Mouse (Mus musculus) left cerebral cortex, adult 8-10 months (tissue): Measurements from ENCODE around the gene C1s2. TPM values are rescaled to one million over a fixed set of nuclear protein-coding genes. Genes with fewer than 3 reads are reported as not detected.
A peak's percentile ranks its signal among the peaks of the same experiment; 100 is the strongest.
"Not testable (repeated sequence)": the region's sequence is repeated elsewhere in the genome, so short reads cannot be mapped to it uniquely, and the experiment has no call there.

Experiments
- DNase-seq, 2 experiments: peaks; one replicate each; pipeline ENCODE4 v3.0.0; 2022; ENCODE audit warnings: low spot score in 2 of 2
- total RNA-seq, 4 experiments: library from RNA; stranded (reverse); gene quantifications; 2 replicates each; pipeline ENCODE4 v1.2.4; 2022

Gene C1s2
- total RNA-seq: under 1 TPM in 3 of 4 experiments, not detected in 1; 0.22 to 0.23 (median 0.23) TPM

DNA sequence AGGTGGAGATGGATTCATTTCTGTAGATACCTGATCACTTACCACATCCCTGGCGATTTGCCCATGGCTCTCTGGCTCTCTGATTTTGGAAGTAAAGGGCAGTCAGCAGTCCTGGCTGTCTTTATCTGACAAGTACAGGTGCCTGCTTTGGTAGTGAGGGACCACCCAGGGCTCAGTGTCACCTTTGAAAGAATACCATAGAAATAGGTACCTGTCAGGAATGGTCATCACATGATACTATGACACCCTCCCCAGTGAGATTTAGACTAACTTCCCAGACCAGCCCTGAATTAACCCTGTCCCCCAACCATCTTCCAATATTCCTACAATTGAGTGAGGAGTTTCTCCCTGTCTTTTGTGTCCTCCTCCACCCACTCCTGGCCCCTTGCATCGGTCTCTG, at the start of gene C1s2:
TSS of gene C1s2 (minus strand) at position 101 of the 400 bp plus-strand sequence.
- not testable (repeated sequence) for DNase-seq

DNA sequence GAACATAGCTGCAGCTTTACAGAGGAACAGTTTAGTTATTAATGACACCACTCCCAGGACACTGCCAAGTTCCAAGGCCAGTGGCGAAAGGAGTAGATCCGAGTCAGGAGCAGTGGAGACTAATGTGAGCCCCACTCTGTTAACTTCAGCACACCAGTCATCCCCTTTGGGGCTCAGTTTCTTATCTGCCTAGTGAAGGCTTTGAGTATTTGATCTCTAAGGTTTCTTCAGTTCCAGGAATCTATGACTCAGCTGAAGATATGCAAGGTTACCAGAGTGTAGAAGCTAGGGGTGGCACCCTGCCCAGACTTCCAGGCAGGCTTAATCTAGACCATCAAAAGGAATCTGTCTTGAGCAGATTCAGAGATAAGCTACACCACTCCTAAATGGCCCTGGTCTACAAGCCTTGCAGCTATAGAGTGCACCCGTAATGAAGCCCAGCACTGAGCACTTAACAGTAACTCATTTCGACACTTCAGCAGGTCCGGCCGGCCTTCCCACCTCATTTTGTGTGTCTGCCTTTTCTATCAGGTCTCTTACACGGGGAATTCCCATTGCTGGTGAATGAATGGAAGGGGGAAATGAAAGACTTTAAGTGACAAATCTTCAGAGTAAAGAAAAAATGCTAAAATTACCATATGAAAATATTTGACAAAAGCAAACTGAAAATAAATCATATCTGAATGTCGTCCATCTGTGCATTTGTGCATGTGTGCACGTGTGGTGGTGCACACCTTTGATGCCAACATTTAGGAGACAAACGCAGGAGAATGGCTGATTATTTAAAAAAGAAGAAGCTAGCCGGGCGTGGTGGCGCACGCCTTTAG, 47.9 kb upstream of the C1s2 start:
- DNase-seq: peak in 1 of 2 experiments; percentile 33

GRCm38 (mm10) chr6:124682291-124682690, 46.4 kb upstream of the C1s2 start:
- DNase-seq: not testable (repeated sequence)

GRCm38 (mm10) chr6:124679486-124679885, 43.6 kb upstream of the C1s2 start:
- no peak for DNase-seq

DNA sequence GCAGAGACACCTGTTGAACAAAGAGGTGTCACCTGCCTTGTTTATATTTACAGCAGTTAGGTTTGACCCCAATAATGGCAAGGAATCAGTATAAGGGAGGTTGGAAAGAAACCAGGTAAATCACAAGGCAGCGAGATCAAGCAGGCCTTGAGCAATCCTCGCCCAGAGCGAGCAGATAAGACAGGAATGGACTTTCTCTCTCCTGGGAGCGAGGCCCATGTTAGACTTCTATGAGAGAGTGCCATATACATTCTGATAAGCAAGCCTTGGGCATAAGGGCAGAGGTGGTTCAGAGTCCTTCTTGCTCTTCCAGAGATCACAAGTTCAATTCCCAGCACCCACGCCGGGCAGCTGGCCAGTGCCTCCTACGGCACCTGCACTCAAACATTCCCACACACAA, 42.9 kb upstream of the C1s2 start:
- no peak for DNase-seq

DNA sequence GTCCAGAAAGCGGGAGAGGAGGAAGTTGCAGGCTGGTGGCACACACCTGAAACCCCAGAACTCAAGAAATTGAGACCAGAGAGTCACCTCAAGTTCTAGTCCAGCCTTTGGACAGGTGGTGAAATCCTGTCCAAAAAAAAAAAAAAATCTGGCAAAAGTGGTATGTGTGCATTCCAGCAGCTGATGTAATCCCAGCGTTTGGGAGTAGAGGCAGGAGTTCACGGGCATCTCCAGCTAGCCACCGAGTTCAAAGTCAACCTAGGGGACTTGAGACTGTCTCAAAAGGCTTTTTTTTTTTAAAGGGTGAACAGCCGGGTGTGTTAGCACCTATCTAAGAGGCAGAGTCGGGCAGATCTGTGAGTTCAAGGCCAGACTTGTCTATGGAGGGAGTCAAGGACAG, 40.3 kb upstream of the C1s2 start:
- no peak for DNase-seq

- no peak for DNase-seq
Measured at GRCm38 (mm10) chr6:124674591-124674990, 38.7 kb upstream of the C1s2 start.

GRCm38 (mm10) chr6:124673619-124674018, 37.7 kb upstream of the C1s2 start:
- peak; percentile 16 to 58 for DNase-seq

GRCm38 (mm10) chr6:124672100-124672499, 36.2 kb upstream of the C1s2 start:
- no peak for DNase-seq

DNA sequence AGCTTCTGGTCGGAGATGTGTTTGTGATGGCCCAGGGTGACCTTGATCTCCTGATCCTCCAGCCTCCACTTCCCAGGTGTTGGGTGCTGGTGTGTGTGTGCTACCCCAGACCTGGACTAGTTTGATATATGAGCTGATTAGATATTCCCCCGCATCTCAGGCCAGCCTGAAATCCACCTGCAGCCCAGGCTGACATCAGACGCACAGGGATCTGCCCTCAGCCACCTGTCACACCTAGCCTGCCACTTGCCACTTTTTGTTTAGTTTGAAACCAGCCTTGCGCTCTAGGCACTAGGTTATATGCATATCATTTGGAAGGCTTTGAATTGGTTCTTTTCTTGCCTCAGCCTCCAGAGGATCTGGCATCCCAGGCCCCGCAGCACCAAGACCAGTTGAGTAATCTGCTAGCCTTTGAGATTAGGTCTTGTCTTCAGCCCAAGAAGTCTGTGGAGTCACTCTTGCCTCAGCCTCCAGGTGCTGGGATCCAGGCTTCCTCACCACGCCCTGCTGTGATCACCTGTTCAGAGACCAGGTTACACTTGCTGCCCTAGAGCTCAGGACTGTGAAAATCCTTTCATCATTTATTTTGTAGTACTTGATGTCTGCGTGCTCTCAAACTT, 34.5 kb upstream of the C1s2 start:
- DNase-seq: no peak

DNA sequence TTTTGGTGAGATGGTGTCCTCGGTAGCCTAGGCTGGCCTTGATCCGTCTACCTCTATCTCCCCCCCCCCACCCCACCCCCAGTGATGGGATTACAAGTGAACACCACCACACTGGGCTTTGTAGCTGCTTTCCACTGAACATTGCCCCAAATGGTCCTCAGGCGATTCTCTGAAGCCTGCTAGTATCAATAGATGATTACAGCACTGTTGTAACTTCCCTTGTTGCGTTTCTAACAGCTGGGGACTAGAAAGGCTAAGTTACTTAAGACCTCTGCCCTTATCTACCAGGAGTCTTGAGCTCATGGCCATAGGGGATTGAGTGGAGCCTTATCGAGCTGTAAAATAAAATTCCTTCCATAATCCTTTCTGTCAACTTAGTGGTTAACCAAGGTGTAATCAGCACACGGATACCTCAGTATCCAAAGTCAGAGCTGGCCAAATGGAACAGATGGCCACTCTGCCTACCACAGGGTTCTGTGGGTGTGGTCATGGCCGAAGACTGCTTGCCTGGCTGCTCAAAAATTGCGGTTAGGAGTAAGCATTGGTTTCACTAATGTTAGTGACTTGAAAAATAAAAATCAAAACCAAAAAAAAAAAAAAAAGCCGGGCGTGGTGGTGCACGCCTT, 33.5 kb upstream of the C1s2 start:
- no peak for DNase-seq

DNA sequence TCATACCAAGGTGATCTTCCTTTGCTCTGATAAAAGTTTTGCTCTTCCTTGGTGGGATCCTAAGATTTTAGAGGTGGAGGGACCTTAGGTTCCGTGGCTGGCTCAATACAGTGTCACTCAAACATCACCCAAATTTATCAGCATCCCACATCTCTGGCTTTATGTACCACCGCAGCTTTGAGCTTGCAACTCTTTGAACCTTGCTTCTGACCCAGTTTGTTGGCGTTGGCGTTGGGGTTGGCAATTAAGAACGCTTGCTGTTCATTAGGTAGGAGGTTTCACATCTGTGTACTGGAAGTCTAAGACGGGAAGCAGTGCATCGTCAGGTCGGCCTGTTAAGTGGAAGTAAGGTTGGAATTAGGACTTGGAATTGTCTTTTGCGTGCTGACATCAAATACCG, 29.1 kb upstream of the C1s2 start:
- no peak for DNase-seq

DNA sequence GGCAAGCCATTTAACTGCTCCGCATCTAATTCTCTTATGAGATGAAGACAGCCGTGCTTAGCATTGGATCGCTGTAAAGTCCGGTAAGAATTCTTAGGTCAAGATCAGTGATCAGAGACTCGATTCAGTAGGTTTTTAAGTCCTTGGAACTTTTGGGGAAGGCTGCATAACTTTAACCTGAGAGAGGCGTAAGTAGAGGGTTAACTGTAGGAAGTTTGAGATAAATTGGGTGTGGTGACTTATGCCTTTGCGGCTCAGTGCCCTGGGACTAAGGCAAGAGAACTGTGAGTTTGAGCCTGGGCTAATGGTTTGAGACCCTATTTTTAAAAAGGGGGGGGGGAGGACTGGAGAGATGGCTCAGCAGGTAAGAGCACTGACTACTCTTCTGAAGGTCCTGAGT, 28.4 kb upstream of the C1s2 start:
- DNase-seq: no peak

DNA sequence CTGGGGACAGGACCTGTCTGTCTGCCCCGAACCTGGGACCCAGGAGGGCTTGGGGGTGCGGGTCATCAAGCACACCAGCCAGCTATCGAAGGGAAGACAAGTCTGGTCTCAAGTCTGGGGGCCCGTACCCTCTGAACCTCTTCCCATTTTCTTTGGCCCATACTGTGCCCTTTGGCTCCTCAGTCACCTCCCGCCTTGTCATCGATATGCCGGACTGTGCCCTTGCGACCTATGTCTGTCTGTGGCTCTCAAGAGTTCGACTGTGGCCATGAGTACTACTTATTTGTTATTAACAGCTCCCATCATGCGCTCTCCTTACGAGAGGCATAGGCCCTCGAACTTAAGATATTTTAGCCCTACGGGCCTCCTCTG, 27.5 kb upstream of the C1s2 start:
- DNase-seq: no peak

DNA sequence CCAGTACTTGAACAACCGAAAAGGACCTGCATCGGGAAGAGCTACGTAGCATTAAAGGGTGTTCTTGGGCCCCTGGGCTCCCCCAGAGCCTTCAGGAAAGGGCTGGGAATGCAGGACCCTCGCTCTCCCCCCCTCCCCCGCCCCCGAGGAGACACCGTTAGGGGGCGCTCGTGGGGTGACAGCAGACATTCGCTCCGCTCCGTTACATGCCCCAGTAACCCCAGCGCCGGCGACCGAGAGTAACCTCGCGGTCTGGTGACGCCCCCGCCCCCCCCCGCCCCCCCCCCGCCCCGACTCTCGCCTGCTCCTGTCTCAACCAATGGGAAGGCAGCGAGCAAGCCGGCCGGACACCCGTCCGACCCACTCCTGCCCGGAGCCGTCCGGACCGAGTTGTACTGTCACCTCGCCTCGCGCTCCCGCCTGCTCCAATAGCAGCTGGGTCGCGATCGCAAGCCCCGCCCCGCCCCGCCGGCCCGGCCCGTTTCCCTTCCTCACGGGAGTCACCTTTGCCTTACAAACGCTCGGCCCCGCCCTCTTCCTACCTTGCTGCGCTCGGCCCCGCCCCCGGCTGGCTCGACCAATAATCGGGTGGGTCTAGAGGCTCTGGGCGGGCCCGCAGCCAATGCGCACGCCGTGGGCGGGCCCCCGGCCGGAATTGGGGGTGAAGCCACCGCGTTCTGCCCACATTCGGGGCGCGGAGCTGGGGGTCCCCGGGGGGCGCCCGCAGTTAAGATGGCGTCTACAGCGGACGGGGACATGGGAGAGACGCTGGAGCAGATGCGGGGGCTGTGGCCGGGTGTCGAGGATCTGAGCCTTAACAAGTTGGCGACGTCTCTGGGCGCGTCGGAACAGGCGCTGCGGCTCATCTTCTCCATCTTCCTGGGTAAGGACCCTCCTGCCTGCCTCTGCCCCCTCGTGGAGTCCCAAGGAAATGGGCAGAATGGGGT, 26.9 kb upstream of the C1s2 start, which contains the start of gene Lpcat3:
TSS of gene Lpcat3 (plus strand) at position 551 of the 947 bp plus-strand sequence.
- DNase-seq: peak; percentile 94 to 98

DNA sequence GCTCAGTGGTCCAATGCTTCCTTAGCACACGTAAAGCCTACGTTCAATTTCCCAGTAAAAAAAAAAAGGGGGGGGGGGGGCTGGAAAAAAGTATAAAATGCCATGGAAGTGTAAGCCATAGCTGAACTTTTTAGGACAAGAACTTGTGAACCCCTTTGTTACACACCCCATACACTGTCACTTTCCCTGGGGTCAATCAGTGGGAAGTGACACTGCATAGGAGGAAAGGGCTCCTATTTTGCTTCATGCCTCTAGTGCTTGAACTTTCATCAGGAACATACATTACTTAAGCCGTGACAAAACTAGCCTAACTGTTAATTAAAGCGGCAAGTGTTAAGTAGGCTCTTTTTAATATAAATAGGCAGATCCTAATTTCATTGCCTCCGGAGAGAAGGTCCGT, 26.1 kb upstream of the C1s2 start:
- no peak for DNase-seq

GRCm38 (mm10) chr6:124661156-124661806, 25.4 kb upstream of the C1s2 start:
- DNase-seq: no peak

- no peak for DNase-seq
Measured at GRCm38 (mm10) chr6:124658067-124658466, 22.2 kb upstream of the C1s2 start.

DNA sequence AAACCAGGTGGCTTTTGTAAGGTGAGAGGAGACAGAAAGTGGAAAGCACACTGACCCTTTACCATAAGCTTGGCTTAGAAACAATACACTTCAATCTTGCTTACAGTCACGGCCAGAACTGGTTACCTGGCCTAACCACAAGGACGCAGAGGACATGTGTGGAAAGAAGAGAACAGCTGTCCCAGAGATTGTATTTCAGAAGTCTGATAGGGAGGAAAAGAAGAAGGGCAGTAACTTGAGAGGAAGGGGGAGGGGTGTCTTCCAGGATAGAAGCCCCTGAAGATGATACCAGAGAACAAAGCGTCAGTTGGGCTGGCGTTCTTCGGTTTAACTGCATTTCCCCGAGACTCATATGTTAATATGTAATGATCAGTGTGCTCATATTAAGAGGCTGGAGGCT, 20.0 kb upstream of the C1s2 start:
- no peak for DNase-seq

DNA sequence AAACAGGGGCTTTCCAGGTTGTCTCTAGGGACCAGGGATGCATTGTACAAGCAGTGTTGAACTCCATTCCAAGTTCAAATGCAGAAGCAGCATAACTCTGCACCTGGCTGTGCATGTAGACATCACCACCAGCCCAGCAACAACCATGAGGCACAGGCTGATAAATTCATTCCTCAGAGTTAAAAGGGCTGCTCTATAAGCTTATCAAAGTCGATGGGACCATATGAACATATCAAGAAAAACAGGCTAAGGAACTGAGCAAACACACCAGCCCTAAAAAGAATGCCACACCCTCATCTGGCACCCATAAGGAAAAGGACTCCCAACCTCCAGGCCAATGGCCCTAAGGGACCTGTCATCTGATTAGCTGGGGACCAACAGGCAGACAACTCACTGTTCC, 10.5 kb upstream of the C1s2 start:
- no peak for DNase-seq

GRCm38 (mm10) chr6:124640997-124641396, 5.1 kb upstream of the C1s2 start:
- peak in 1 of 2 experiments; percentile 47 for DNase-seq
